Mouse (Mus musculus) cerebellum, adult 2 months (tissue): ENCODE data around the gene Cyp20a1.

ENCODE experiments used
- CTCF ChIP-seq: fragments of 200-500 bp; IDR thresholded peaks from 2 replicates; pipeline ENCODE4 v1.5.1; 2011; ENCODE audit warnings: low read depth, mild to moderate bottlenecking, control low read depth, low read length, moderate library complexity, borderline replicate concordance; ENCODE audit not compliant: insufficient read depth
- POLR2A ChIP-seq: fragments of 200-500 bp; IDR thresholded peaks from 2 replicates; pipeline ENCODE4 v1.6.1; 2011; ENCODE audit warnings: low read length, control low read depth, borderline replicate concordance; ENCODE audit not compliant: insufficient read depth

- no peak for TF ChIP-seq CTCF
- no peak for TF ChIP-seq POLR2A
These were observed 49.2 kb upstream of the Cyp20a1 start for GRCm38 (mm10) chr1:60293921-60294320.
